Mouse (Mus musculus): ENCODE data around the gene Gm21319. TPM values are rescaled to one million over a fixed set of nuclear protein-coding genes. Genes with fewer than 3 reads are reported as not detected.
"Not testable (repeated sequence)": the region's sequence is repeated elsewhere in the genome, so short reads cannot be mapped to it uniquely, and the experiment has no call there.

Gm21319 gene
- polyA plus RNA-seq (2012; rRNA removed) = not detected in 2 replicates

DNA sequence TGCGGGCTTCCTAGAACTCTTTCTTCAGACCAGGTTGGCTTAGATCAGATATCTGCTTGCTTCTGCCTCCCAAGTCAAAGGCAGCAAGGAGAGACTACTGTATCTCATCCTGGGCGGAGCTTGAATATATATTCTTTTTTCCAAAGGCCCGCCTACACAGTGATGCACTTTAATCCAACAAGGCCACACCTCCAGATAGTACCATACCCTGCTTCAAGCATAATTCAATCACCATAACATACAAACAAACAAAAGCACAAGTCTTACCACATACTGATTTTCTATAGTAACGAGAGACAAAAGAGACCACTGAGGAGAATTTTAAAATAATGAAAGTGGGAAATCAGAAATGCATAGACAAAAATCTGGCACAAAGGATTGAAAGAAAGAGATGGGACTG, at the start of gene Gm21319:
TSS of gene Gm21319 (minus strand) at position 101 of the 400 bp plus-strand sequence.
- DNase-seq (ENCODE audit: low spot score) = not testable (repeated sequence)

DNA sequence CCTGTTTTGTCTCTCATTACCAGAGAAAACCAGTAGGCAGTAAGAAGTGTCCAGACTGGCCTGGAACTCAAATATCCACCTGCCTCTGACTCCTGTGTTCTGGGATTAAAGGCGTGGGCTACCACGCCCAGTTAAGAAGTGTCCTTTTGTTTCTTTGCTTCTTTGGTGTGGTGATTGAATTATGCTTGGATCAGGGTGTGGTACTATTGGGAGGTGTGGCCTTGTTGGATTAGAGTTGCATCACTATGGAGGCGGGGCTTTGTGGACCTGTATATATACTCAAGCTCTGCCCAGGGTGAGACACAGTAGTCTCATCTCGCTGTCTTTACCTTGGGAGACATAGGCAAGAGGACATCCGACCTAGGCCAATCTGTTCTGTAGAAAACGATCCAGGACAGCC, 40.7 kb upstream of the Gm21319 start, which contains the start of gene BB287469:
TSS of gene BB287469 (plus strand) at position 301 of the 400 bp plus-strand sequence.
- not testable (repeated sequence) for DNase-seq (ENCODE audit: low spot score)

DNA sequence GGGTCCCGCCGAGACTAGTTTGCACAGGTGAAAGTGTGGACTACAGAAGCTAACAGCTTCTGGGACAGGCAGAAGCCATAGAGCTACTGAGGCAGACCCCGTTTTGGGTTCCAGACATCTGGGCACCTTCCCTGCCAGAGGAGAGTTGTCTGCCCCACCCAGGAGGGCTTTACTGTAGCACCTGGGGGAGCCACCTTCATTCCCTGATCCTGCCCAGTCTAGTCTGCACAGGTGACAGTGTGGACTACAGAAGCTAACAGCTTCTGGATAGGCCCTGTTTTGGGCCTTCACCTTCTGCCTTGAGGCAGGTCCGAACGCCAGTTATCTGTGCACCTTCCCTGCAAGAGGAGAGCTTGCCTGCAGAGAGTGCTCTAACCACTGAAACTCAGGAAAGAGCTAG, 22.4 kb upstream of the Gm21319 start:
- not testable (repeated sequence) for DNase-seq (ENCODE audit: low spot score)

- not testable (repeated sequence) for DNase-seq (ENCODE audit: low spot score)
Measured at GRCm38 (mm10) chr12:87795212-87795611, 19.7 kb upstream of the Gm21319 start, which contains the start of gene Gm21936. Gene Gm21936, plus strand, starts transcription at chr12:87795512.

Other genes with a start within 250 kb of the Gm21319 start
- not detected in 2 replicates for gene Oog1, start 173.1 kb downstream of the Gm21319 start, polyA plus RNA-seq (2012; rRNA removed)
- gene Gm4027, start 156.9 kb downstream of the Gm21319 start, polyA plus RNA-seq (2012; rRNA removed) = not detected in 2 replicates
- not detected in 2 replicates for gene Gm16381, start 131.1 kb downstream of the Gm21319 start, polyA plus RNA-seq (2012; rRNA removed)
- not detected in 2 replicates for gene Gm21936, start 19.8 kb upstream of the Gm21319 start, polyA plus RNA-seq (2012; rRNA removed)
- gene BB287469, start 40.8 kb upstream of the Gm21319 start, polyA plus RNA-seq (2012; rRNA removed) = not detected in 2 replicates
- not detected in 2 replicates for gene Gm2001, start 66.6 kb upstream of the Gm21319 start, polyA plus RNA-seq (2012; rRNA removed)
- gene Gm2016, start 98.3 kb upstream of the Gm21319 start, polyA plus RNA-seq (2012; rRNA removed) = not detected in 2 replicates
- gene Gm2022, start 119.6 kb upstream of the Gm21319 start, polyA plus RNA-seq (2012; rRNA removed) = not detected in 2 replicates
- gene Gm2035, start 144.1 kb upstream of the Gm21319 start, polyA plus RNA-seq (2012; rRNA removed) = not detected in 2 replicates
- not detected in 2 replicates for gene Gm2042, start 178.3 kb upstream of the Gm21319 start, polyA plus RNA-seq (2012; rRNA removed)
- gene Gm2075, start 236.1 kb upstream of the Gm21319 start, polyA plus RNA-seq (2012; rRNA removed) = not detected in 2 replicates
- not detected in 2 replicates for gene Gm6803, start 243.0 kb upstream of the Gm21319 start, polyA plus RNA-seq (2012; rRNA removed)